Mouse (Mus musculus): ENCODE results near the gene Thap11.
"Not testable (repeated sequence)": the region's sequence is repeated elsewhere in the genome, so short reads cannot be mapped to it uniquely, and the experiment has no call there.

The Thap11 gene

DNA sequence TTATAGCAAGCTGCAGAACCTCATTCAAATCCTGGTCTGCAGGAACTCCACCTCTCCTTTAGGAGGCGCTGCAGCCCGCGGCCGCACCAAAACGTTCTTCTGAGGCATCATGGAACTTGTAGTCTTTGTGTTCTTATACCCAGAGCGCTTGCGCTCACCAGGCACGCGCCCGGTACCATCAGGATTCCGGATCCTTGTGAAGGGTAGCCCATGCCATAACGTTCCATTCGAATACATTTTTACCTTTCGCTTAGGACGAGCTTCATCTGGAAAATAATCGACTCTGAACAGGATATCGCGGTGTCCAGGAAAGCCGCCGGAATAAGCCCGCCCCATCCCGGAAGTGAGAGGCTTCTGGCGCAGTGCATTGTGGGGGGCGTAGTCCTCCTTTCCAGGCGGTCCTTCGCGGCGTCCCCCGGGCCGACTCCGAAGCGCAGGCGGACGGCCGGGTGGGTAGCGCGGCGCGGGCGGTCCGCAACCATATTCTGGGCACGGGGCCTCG is at the start of gene Thap11:
TSS of gene Thap11 (plus strand) at position 418 of the 502 bp plus-strand sequence.
- DNase-seq = peak; percentile 94

DNA sequence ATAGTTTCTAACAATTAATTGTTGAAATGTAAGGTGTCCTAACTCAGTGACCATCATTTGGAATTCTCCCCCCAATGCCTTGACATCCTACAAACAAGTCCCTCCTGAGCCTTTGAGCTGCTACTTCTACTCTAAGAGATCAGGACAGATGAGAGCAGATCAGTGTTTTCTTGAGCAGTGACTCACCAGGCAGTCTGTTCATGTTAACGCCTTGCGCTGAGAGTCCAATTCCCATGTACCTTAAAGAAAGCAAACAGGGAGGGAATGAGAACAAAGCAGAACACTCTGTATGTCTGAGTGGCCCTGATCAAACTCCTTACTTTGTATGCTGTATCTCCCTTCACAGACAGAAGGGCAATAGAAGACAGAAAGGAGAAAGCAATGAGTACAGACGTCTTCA is 49.6 kb upstream of the Thap11 start:
- no peak for DNase-seq

DNA sequence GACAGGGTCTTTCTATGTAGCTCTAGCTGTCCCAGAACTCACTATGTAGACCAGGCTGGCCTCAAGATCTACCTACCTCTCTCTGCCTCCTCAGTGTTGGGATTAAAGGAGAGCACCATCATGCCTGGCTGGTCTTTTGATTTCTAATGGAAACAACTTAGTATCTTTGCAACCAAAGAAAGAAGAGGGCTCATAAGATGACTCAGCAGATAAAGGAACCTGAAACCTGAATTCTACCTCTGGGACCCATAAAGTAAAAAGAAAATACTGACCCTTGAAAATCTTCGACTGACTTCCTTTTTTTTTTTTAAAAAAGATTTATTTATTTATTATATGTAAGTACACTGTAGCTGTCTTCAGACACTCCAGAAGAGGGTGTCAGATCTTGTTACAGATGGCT is 49.0 kb upstream of the Thap11 start:
- no peak for DNase-seq

DNA sequence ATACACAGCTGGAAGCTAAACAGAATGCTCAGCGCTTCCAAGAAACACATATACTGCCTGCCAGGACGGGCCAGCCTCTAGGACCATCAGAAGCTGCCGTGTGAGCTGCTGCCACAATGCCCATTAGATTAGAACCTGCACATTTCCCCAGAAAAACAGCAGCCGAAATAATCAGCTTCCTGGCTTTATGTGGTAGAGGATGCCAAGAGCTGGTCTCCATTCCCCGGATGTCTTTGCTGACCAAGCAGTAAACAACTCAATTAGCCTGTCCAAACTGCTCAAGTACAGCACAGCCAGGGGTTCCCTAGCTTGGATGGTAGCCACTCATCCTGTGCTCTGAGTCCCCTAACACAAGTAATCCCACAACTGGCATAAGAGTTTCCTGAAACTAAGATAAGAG is 47.2 kb upstream of the Thap11 start:
- no peak for DNase-seq

DNA sequence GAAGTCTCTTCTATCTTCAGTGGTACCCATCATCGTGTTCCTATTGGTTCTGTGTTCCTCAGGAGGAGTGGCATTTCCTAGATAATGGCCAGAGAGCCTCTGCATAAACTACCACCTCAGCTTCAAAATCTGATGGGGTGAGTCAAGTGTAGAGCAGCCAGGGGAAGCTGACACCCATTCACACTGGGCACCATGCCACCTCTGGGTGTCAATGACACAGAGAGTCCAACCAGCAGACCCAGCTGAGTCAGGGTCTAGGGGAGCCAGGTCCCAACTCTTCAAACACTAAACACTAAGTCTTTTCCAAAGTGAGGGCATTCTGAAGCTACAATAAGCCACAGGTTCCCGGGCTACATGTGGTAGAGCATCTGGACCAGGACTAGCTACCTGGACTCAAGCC is 46.5 kb upstream of the Thap11 start:
- DNase-seq = no peak

DNA sequence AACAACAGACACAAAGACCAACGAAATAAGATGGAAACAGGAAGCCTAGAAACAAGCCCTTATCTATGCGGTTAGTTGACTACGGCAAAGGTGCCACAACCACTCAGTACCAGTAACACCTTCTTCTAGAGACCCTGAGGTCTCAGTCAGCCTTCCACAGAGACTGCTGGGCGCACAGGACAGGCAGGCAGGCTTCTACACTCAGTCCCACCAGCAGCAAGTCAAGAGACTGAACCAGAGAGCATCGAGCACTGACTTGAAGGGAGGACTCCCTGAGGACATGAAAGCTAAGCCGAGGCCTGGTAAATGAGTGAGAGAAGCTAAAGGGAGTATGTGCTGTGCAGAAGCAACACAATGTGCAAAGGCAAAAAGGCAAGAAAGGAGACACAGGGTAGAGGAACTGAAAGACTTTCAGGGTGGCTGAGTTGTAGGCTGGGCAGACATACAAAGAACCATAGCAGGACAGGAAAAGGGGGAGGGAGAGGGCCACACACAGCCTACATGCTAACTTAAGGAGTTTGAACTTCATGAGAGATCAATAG is 44.6 kb upstream of the Thap11 start:
- peak; percentile 24 for DNase-seq

DNA sequence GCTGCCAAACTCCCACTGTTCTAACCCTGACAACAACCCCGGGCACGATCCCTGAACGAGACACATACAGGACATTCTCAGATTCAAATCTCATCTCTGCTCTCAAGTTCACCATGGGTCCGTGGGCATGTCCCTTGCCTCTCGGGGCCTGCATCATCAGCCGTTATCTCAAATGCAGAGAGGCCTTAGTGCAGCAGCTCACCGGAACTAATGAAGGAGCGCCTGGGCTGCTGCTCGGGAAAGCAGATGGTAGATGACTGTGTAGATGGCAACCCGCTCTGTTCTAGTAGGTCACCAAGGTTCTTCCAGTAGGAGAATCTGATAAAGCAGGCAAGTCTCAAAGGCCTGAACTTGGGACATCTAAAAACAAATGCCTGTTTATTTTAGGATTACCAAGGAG is 43.9 kb upstream of the Thap11 start:
- DNase-seq = no peak

DNA sequence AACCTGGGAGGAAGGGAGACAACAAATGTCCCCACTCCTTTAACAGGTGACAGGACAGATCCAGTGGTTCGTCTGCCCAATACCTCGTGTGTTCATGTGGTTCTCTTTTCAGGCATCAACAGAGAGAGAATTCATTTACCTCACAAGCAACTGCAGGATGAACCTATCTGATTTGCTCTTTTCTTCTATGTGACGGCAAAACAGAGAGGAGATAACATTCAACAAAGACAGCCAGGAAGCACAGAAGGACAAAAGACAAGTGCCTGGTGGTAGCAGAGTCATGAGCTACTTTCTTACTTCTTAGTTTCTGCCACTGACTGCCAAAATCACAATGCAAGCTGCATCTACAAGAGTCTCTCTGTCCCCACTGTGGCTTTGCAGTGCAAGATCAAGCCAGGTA is 43.4 kb upstream of the Thap11 start:
- DNase-seq = no peak

DNA sequence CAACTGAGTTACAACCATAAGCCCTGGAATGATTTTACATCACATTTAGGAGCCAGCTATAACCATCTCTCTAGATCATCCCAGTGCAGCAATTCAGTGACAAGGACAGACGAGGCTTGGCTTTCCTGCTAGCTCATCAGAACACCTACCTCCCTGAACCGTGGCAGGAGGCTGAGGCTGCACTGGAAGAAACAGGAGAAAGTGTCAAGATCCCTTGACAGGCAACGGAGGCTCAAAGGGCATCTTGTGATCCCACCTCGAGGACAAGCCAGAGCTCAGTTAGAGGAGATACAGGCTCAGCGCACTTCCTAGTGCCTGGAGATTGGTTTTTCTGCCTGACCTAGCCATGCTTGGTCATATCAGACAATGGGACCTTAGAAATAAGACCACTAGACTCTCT is 42.4 kb upstream of the Thap11 start:
- DNase-seq = no peak

DNA sequence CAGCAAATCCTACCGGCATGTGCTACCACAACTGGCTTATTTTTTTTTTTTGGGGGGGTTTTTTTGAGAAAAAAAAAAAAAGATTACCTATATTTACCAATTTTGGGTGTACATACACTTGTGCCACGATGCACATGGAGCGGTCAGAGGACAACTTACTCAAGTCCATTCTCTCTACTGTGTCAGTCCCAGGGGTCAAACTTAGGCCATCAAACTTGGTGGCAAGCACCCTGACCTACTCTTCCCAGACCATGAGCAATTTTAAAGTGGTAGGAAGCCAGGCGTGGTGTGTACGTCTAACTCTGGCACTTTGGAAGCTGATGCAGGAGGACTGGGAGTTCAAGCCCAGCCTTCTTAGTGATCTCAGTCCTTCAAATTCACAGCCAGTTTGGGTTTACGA is 41.7 kb upstream of the Thap11 start:
- no peak for DNase-seq

DNA sequence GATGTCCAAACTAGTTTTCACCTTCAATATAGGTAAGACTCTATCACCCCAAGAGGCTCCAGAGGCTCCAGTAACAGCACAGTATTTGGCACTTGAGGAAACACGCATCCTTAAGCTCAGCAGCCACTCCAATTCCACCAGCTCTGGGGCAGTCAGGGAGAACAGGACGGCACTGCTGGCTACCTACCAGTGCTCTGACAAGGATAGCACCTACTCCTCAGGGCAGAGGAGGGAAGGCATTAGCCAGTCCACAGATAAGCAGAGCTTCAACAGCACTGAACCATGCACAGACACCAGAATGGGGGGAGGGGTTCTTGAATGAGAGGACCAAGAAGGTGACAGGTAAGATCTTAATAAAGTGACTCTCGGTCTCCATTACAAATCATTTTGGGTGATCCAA is 35.3 kb upstream of the Thap11 start:
- DNase-seq = no peak

DNA sequence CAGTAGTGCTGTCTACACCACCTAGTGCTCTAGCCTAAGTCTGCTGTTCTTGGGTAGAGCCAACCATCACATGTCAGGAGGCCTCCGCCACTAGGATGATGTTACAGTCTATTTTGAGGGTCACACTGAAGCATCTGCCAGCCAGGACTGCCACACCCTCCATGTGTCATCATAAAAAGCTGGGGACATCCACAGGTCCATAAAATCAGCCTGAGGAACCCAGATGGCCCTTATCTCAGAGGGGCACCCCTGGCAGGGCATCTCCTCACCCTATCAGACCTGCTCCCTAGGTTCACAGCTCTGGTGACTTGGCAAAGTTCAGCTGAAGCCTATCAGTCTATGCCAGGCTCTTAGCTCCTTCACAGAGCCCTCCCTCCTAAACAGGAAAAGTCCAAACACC is 34.0 kb upstream of the Thap11 start:
- no peak for DNase-seq

DNA sequence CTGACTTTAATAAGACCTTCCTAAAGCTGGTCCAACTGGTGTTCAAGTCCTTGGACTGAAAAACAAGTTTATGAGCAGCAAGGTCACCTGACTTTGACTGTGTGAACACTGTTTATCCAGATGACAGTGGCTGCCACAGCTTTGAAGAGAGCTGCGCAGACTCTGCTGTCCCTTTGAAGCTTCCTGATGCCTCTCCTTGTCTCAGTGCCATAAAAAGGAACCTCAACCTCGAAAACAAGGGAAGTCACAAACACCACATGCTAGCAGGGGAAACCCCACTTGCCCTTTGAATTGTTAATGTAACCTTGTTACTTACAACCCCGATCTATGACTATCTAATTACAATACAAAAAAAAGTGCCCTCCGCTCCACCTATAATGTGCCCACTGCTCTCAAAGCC is 29.4 kb upstream of the Thap11 start:
- DNase-seq = no peak

DNA sequence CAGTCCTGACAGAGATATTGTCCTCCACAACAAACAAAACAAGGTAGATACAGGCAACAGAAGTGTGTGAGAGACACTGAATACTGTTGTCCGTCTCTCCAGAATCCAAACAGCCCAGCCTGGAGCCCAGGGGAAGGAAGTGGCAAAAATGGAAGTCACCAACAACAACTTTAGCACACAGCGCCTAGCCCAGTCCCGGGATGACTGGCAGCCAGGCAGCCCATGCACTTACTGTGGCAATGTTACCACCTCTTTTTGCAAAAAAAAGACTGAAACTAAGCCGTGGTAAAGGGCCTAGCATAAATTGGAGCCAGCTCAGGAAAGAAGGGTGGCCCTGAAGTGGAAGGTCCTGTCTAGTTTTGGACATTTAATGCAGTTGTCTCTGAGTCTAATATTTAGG is 28.6 kb upstream of the Thap11 start:
- no peak for DNase-seq

DNA sequence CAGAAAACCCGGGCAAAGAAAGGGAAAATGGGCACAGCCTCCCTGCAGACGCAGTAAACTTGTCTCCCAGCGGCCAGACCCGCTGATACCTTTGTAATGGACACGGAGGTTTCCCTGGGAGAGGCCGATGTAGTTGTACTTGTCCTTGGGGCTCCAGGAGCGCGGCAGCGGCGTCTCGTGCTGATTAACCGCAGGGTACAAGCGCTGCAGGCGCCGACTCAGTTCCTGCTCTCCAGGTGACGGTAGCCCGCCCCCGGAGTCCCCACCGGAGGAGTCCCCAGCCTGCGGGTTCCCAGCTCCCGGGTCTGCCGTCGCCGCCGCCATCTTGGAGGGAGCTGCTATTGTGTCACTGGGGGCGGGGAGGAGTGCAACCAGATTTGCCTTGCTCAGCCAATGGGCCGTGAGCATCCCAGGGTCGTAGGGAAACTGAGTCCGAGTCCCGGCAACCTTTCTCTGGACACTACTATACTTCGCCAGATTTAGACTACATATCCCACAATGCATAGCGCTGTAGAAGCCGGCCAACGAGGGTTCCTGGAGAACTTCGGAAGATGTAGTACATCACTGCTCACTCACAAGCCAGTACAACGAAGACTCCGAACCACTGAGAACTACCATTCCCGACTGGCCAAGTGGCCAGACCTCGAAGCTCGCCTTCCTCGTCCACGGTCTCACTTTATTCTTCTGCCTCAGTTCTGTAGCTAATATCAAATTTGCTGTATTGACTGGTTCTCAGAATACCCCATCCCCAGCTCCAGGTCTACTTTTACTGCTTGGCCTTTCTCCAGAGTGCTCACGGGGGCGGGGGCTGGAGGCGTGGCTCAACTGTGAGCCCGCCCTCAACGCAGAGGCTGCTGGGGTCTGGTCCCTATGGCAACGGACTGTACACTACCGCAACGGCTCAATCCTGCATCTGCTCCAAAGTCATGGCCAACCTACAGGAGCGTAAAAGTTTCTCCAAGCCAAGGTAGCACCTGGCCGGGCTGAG is 27.8 kb upstream of the Thap11 start, which contains the start of the genes Ranbp10 and Tsnaxip1:
TSS of gene Ranbp10 (minus strand) at position 490 of the 988 bp plus-strand sequence.
TSS of gene Tsnaxip1 (plus strand) at position 871 of the 988 bp plus-strand sequence.
- peak; percentile 94 for DNase-seq

DNA sequence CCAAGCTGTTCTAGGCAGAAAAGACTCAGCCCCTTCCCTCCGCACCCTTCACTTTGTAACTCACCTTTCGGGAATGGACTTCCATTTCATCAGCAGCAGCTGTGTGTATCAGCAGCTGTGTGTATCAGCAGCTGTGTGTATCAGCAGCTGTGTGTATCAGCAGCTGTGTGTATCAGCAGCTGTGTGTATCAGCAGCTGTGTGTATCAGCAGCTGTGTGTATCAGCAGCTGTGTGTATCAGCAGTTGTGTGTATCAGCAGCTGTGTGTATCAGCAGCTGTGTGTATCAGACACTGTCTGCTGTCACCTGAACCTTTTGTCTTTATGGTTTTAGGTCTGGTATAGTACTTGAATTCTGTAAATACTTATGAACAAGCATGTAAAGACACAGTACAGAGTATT is 21.2 kb upstream of the Thap11 start:
- not testable (repeated sequence) for DNase-seq

DNA sequence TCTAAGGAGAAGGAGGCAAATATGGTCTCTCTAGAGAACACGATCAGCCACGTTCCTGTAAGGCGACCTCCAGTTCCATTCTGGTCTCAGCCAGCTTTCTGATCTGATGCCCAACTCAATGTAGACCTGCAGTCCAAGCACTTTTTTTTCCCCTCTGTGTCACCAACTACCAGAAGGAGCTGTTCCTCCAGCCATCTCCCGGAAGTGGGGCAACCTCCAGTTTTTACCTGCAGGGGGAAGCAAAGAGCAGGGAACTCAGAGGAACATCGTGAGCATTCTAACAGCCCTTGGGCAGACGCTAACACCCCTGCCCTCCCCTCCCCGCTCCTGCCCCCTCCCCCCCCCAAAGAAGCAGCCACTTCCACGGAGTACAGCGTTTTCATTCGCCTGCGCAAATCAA is 19.6 kb upstream of the Thap11 start:
- peak; percentile 90 for DNase-seq

DNA sequence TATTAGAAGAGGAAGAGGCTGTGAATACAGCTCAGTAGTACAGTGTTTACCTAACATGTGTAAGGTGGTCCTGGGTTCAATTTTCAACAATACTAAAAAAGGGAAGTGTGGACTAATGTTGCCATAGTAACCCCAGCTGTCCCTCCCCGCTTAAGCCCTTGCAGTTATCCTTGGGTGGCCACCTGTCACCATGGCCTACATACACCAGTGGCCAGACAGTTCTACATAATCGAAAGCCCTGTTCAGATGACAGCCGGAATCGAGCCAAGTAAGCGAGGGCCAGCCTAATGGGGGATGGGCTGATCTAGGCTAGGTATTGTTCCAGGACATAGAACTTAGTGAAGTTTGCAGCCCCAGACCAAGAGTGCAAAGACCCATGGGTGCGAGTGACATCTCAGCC is 17.9 kb upstream of the Thap11 start:
- no peak for DNase-seq

DNA sequence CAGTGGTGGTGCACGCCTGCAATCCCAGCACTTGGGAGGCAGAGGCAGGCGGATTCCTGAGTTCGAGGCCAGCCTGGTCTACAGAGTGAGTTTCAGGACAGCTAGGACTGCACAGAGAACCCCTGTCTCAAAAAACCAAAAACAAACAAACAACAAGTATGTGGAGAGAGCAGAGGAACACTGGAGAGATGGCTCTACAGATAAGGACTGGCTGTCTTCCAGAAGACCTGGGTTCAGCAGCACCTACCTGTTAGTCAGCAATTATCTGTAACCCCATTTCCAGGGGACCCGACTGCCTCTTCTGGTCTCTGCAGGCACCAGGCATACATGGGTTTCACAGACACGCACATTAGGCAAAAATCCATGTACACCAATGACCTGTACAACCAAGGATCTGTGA is 15.7 kb upstream of the Thap11 start:
- no peak for DNase-seq

DNA sequence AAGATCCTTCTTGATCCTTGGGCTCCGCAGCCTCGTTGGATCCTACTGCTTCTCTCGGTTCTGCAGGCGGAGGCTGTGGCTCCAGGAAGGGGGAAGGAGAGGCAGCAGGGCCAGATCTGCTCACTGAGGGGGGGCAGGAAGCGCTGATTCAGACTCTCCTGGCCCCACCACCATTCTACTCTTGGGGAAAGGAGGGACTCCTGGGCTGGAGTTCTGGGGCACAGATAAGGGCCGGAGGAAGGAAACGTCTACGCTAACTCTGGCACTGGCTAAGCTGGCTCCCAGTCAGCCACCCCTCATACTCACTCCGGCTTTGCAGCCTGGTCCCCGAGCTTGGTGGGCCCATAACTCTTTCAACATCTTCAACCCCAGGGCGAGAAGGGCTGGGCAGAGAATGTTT is 8.3 kb upstream of the Thap11 start:
- DNase-seq = no peak

DNA sequence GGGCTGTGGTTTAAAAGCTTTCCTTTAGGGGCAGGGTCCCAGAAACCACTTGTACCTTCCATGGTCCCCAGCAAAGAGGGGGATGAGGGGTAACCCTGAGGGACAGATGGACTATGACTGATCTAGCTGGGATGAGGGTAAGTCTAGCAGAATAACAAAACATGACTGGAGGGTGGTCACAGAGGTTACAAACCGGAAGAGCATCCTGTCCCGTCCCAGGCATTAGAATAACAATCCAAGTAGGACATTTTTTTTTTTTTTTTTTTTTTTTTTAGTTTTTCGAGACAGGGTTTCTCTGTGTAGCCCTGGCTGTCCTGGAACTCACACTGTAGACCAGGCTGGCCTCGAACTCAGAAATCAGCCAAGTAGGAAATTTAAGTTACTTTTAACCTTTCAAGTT is 4.9 kb upstream of the Thap11 start:
- DNase-seq = no peak

DNA sequence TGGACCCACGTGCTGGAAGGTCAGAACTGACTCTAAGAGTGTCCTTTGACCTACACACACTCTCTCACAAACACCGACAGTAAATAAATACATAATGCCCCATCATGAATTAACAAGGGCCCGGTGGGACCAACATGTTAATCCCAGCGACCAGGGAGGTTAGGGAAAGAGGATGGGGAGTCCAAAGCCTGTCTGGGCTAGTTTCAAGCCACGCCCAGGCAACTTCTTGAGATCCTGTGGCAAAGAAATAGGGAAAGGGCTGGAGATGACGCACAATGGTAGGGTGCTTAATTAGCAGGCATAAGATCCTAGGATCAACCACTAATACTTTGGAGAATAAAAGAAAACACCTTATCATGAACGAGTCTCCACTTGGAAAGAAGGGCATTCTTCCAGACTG is 4.3 kb upstream of the Thap11 start:
- no peak for DNase-seq

DNA sequence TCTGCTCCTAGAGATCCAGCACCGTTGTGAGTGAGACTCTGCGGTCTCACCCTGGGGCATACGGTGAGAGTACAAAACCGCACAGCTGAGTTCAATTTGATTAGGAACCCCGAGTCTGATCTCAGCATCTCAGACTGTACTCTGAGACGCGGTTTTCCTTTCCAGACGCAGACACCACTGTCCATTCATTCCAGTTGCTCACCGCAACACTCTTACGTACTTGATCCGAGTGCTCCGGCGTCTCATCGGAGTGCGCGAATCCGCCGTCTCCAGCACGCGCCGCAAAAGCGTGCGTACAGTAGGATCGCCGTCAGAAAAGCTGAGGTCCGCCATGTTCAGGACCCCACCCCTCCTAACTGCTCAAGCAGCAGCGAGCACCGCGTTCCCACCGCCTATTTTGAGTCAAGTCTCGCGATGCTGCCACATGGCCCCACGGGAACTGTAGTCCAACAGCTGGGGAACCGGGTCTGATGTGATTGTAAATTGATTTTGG is 3.2 kb upstream of the Thap11 start:
- DNase-seq = peak; percentile 92

DNA sequence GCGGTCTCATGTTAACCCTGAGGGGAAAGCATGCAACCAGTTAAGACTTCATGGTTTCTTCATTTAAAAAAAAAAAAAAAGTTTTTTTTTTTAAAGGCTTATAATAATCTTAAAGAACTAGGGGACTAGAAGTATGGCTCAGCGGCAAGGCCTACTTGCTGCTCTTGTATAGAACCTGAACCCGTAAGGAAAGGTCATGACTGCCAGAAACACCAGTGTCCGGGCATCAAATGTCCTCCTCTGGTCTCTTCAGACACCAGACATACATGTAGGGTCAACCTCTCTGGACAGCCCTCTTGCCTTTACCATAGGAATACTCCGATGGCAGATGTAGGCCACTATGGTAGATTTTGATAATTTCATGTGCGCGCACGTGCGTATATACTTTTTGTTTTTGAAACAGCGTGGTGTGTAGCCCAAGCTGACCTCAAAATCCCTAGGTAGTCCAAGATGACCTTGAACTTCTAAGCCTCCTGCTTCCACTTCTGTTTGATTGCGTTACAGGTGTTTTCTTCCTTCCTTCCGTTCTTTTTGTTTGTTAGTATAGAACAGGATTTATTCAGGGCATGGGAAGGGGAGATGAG is 2.7 kb upstream of the Thap11 start:
- no peak for DNase-seq
